In the genomic region with DNA sequence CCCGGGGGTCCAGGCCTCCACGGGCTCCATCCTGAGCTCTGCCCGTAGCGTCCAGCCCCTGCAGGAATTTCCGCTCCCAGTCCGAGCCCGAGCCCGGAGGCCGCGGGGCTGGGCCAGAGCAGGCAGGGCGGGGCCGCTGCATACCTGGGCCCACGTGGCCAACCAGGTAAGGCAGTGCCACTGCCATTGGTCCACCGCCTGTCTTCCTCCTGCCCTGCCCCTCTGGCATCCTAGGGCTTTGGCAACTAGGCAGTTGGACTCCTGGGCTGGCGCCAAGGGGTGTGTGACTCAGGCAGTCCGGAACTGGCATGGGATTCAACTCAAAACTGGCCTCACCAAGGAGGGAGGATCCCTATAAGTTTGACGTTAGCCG, we compare ENCODE assay signal across 8 mouse cellular contexts. TPM values are rescaled to one million over a fixed set of nuclear protein-coding genes. Genes with fewer than 3 reads are reported as not detected.
DNase-seq lines count a peak whose midpoint lies in the region; ATAC-seq lines count a peak whose summit lies in the region.

Gene Cnksr1 (minus strand): TSS at position 121 of the 373 bp plus-strand sequence.

- no peak within 1 kb of the TSS for H3K9ac ChIP-seq in forebrain, embryonic 16.5 days (replicated peaks; ENCODE audit: low read depth, low read length)
- peak within 1 kb of the TSS; percentile 55 for H3K9ac ChIP-seq in limb, embryonic 12.5 days (replicated peaks)
- H3K9ac ChIP-seq in neural tube, embryonic 13.5 days = no peak within 1 kb of the TSS

- no peak within 1 kb of the TSS for H3K27ac ChIP-seq in forebrain, embryonic 16.5 days (ENCODE audit: low read length)
- H3K27ac ChIP-seq in hindbrain, embryonic 10.5 days = no peak within 1 kb of the TSS
- no peak within 1 kb of the TSS for H3K27ac ChIP-seq in limb, embryonic 12.5 days
- H3K27ac ChIP-seq in neural tube, embryonic 13.5 days (replicated peaks) = no peak within 1 kb of the TSS

- peaks cover 7% of the 10 kb centered on the region for H3K4me1 ChIP-seq in forebrain, embryonic 16.5 days (replicated peaks; ENCODE audit: control insufficient read depth, insufficient read depth, low read length)
- H3K4me1 ChIP-seq in hindbrain, embryonic 10.5 days (replicated peaks) = peaks cover 19% of the 10 kb centered on the region
- H3K4me1 ChIP-seq in limb, embryonic 12.5 days (replicated peaks) = peaks cover 9% of the 10 kb centered on the region
- 0 out of 2 replicates have a peak, but pooled peaks cover 10% of the 10 kb centered on the region for H3K4me1 ChIP-seq in neural tube, embryonic 13.5 days (replicated peaks)

- peak within 1 kb of the TSS; percentile 8; the same call in 1 of the 2 replicates for H3K4me2 ChIP-seq in forebrain, embryonic 16.5 days (ENCODE audit: low read length)
- H3K4me2 ChIP-seq in limb, embryonic 12.5 days = peak within 1 kb of the TSS; percentile 54
- peak within 1 kb of the TSS; percentile 18; the same call in 1 of the 2 replicates for H3K4me2 ChIP-seq in neural tube, embryonic 13.5 days

- DNase-seq in Muller cell, postnatal 12 days (ENCODE audit: inconsistent ontology term) = peak; percentile 85
- DNase-seq in adrenal gland, postnatal 4 days (ENCODE audit: low spot score in 2 of 2) = peak; percentile 49 to 72
- peak; percentile 13 for DNase-seq in hindbrain, embryonic 10.5 days (ENCODE audit: low spot score)
- no peak for DNase-seq in thymus, postnatal 36 days
- DNase-seq in frontal cortex, postnatal 25 days (ENCODE audit: low spot score in 2 of 2) = no peak

- peaks cover 3% of the 10 kb centered on the region for H3K27me3 ChIP-seq in forebrain, embryonic 16.5 days (replicated peaks; ENCODE audit: control insufficient read depth, insufficient read depth, low read length)
- peaks cover 42% of the 10 kb centered on the region for H3K27me3 ChIP-seq in hindbrain, embryonic 10.5 days (ENCODE audit: insufficient read depth, poor library complexity, severe bottlenecking)
- peaks cover 41% of the 10 kb centered on the region for H3K27me3 ChIP-seq in limb, embryonic 12.5 days
- peaks cover 28% of the 10 kb centered on the region for H3K27me3 ChIP-seq in neural tube, embryonic 13.5 days

- ATAC-seq in forebrain, embryonic 16.5 days = no peak
- no peak for ATAC-seq in limb, embryonic 12.5 days (ENCODE audit: insufficient number of reproducible peaks, insufficient read depth, low FRiP score, low TSS enrichment, low read depth)
- ATAC-seq in neural tube, embryonic 13.5 days (ENCODE audit: low read depth) = no peak; the same call in 1 of the 2 replicates

- H3K36me3 ChIP-seq in forebrain, embryonic 16.5 days (ENCODE audit: control insufficient read depth, insufficient read depth) = no peaks in the 10 kb centered on the region
- peaks cover under 1% of the 10 kb centered on the region for H3K36me3 ChIP-seq in hindbrain, embryonic 10.5 days
- no peaks in the 10 kb centered on the region for H3K36me3 ChIP-seq in limb, embryonic 12.5 days
- H3K36me3 ChIP-seq in neural tube, embryonic 13.5 days = 0 out of 2 replicates have a peak, but pooled peaks cover 1% of the 10 kb centered on the region

- WGBS in forebrain, embryonic 16.5 days = 5% methylated on average over 18 of the region's 18 CpGs
- WGBS in hindbrain, embryonic 10.5 days = 3% methylated on average over 18 of the region's 18 CpGs
- WGBS in limb, embryonic 12.5 days = 4% methylated on average over 18 of the region's 18 CpGs
- 3% methylated on average over 18 of the region's 18 CpGs for WGBS in neural tube, embryonic 13.5 days

- H3K4me3 ChIP-seq in forebrain, embryonic 16.5 days (replicated peaks; ENCODE audit: low read length) = no peak within 1 kb of the TSS
- H3K4me3 ChIP-seq in hindbrain, embryonic 10.5 days = peak within 1 kb of the TSS; percentile 25
- peak within 1 kb of the TSS; percentile 26 for H3K4me3 ChIP-seq in limb, embryonic 12.5 days (replicated peaks)
- H3K4me3 ChIP-seq in neural tube, embryonic 13.5 days = no peak within 1 kb of the TSS

- no peaks in the 10 kb centered on the region for H3K9me3 ChIP-seq in forebrain, embryonic 16.5 days (ENCODE audit: control insufficient read depth, low read length)
- H3K9me3 ChIP-seq in hindbrain, embryonic 10.5 days = no peaks in the 10 kb centered on the region
- no peaks in the 10 kb centered on the region for H3K9me3 ChIP-seq in limb, embryonic 12.5 days
- no peaks in the 10 kb centered on the region for H3K9me3 ChIP-seq in neural tube, embryonic 13.5 days

RNA-seq across cellular contexts. Expression of gene Cnksr1, which starts in this region (rescaled TPM):
- total RNA-seq in adrenal gland, postnatal 4 days (2021) = 1 to 10 TPM in 1 of 2 experiments, under 1 TPM in 1; 0.34 to 3.0 TPM
- 0.21 and 0.33 TPM in 2 replicates for polyA plus RNA-seq in forebrain, embryonic 16.5 days (2015; fragmentation: Nextera tagmentation; extraction: Ambion mirVana)
- 0.89 and 1.2 TPM in 2 replicates for polyA plus RNA-seq in hindbrain, embryonic 10.5 days (2016; fragmentation: Nextera tagmentation; extraction: Ambion mirVana)
- 1.7 and 2.0 TPM in 2 replicates for polyA plus RNA-seq in limb, embryonic 12.5 days (2016; fragmentation: Nextera tagmentation; extraction: Ambion mirVana)
- 0.29 TPM in 1 of 2 replicates, not detected in the other for polyA plus RNA-seq in neural tube, embryonic 13.5 days (2015; fragmentation: Nextera tagmentation; extraction: Ambion mirVana)

Comparison
In these comparisons a context has a peak if more than half of its experiments do, and no peak if none do; other contexts are left out.
1. DNase-seq: peak in Muller cell, postnatal 12 days (single experiment), adrenal gland, postnatal 4 days (2 of 2) and hindbrain, embryonic 10.5 days (single experiment); none in thymus, postnatal 36 days (0 of 2) and frontal cortex, postnatal 25 days (0 of 2).
2. H3K4me3 ChIP-seq: peak in hindbrain, embryonic 10.5 days (single experiment) and limb, embryonic 12.5 days (single experiment); none in forebrain, embryonic 16.5 days (single experiment) and neural tube, embryonic 13.5 days (single experiment).
3. Peak in every context shown above with its lines, with median percentiles within 50 percentile points of each other: H3K4me2 ChIP-seq.